Mouse (Mus musculus): ENCODE data around the gene Capn7. TPM values are rescaled to one million over a fixed set of nuclear protein-coding genes. Genes with fewer than 3 reads are reported as not detected.

The Capn7 gene
- polyA plus RNA-seq, 1 experiment = 16.9 TPM

Other genes with a start within 250 kb of the Capn7 start
- gene Smim4, start 207.7 kb upstream of the Capn7 start, polyA plus RNA-seq (2012; ENCODE audit: insufficient read depth, insufficient read length, missing spikeins) = 119 and 175 TPM in 2 replicates
- gene Nt5dc2, start 205.6 kb upstream of the Capn7 start, polyA plus RNA-seq (2012; ENCODE audit: insufficient read depth, insufficient read length, missing spikeins) = 2.5 and 4.0 TPM in 2 replicates
- gene Stab1, start 168.0 kb upstream of the Capn7 start, polyA plus RNA-seq (2012; ENCODE audit: insufficient read depth, insufficient read length, missing spikeins) = 25.2 and 28.0 TPM in 2 replicates
- gene Tnnc1, start 128.3 kb upstream of the Capn7 start, polyA plus RNA-seq (2012; ENCODE audit: insufficient read depth, insufficient read length, missing spikeins) = 17.2 and 24.4 TPM in 2 replicates
- gene Nisch, start 119.7 kb upstream of the Capn7 start, polyA plus RNA-seq (2012; ENCODE audit: insufficient read depth, insufficient read length, missing spikeins) = 83.6 and 84.5 TPM in 2 replicates
- gene Sema3g, start 118.8 kb upstream of the Capn7 start, polyA plus RNA-seq (2012; ENCODE audit: insufficient read depth, insufficient read length, missing spikeins) = 5.4 and 10.5 TPM in 2 replicates
- 7.3 and 9.9 TPM in 2 replicates for gene Phf7, start 85.3 kb upstream of the Capn7 start, polyA plus RNA-seq (2012; ENCODE audit: insufficient read depth, insufficient read length, missing spikeins)
- 17.8 and 22.0 TPM in 2 replicates for gene Bap1, start 85.2 kb upstream of the Capn7 start, polyA plus RNA-seq (2012; ENCODE audit: insufficient read depth, insufficient read length, missing spikeins)
- gene Dnah1, start 12.7 kb upstream of the Capn7 start, polyA plus RNA-seq (2012; ENCODE audit: insufficient read depth, insufficient read length, missing spikeins) = not detected in 2 replicates
- gene Sh3bp5, start 99.4 kb downstream of the Capn7 start, polyA plus RNA-seq (2012; ENCODE audit: insufficient read depth, insufficient read length, missing spikeins) = 65.9 and 67.5 TPM in 2 replicates
- 8.2 and 8.6 TPM in 2 replicates for gene Eaf1, start 157.8 kb downstream of the Capn7 start, polyA plus RNA-seq (2012; ENCODE audit: insufficient read depth, insufficient read length, missing spikeins)
- 16.9 TPM in 2 replicates for gene Mettl6, start 158.4 kb downstream of the Capn7 start, polyA plus RNA-seq (2012; ENCODE audit: insufficient read depth, insufficient read length, missing spikeins)

Data from brown adipose tissue, adult 24 weeks (tissue).